Mouse (Mus musculus): ENCODE measurements around the gene Rab1a. TPM values are rescaled to one million over a fixed set of nuclear protein-coding genes. Genes with fewer than 3 reads are reported as not detected.

Rab1a gene
- polyA plus RNA-seq, 1 experiment from 2014 or later, result 230 TPM

DNA sequence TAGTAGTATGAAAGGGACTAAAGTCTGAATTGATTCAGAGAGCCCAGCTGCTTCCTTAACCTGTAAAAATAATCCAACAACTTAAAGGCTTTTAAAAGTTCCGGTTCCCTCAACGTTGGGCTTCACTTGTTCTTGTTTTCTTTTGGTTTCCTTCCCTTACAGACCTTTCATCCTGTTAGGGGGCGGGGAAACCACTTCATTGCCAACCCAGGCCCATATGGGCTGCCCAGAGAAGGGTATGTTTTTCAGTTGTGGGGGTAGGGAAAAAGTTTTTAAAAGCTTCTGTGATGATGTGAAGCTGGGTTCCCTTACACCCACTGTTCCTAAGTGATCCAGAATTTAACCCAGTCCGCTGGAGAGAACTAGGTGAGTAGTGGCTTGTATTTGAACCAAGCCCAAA is 47.0 kb downstream of the Rab1a start:
- peaks cover 15% of the 10 kb centered on the region for H3K4me1 ChIP-seq (ENCODE audit: control insufficient read depth, insufficient read depth, low read length)
- no peak for ATAC-seq
- peaks cover 17% of the 10 kb centered on the region; the same call in 1 of the 2 replicates for H3K36me3 ChIP-seq (ENCODE audit: control insufficient read depth, insufficient read depth, low read length)
- no peak for DNase-seq (ENCODE audit: low spot score)
- peak overlapping the region; percentile 94 for H3K9ac ChIP-seq (ENCODE audit: low read length)
- H3K27ac ChIP-seq (ENCODE audit: low read depth, low read length), result peak overlapping the region; percentile 82; the same call in 1 of the 2 replicates
- H3K27me3 ChIP-seq (replicated peaks; ENCODE audit: control insufficient read depth, insufficient read depth, low read length), result no peaks in the 10 kb centered on the region
- peak overlapping the region; percentile 94 for H3K4me3 ChIP-seq (ENCODE audit: low read depth, low read length)
- 7% methylated on average over 4 of the region's 4 CpGs for WGBS
- no peaks in the 10 kb centered on the region for H3K9me3 ChIP-seq (replicated peaks; ENCODE audit: control insufficient read depth, low read length)
- H3K4me2 ChIP-seq (ENCODE audit: low read length), result peak overlapping the region; percentile 91

DNA sequence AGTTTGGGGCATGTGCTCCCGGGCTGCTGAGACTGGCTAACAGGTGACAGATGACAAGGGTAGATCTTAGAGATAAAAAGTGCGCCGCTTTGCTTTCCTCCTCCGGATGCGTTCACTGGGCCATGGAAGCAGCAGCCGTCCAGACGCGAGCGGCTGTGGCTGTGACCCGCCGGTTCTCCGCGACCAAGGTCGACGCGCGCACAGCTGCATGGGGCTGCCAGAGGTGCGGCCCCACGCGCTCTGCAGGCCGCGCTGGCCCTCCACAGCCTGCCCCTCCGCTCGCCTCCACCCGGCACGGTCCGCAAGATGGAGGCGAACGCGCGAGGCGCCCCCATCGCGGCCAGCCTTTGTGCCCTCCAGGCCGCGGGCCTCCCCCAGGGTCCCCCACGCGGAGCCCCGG is 47.6 kb downstream of the Rab1a start:
- peak overlapping the region; percentile 91 for H3K4me2 ChIP-seq (ENCODE audit: low read length)
- peak overlapping the region; percentile 94 for H3K4me3 ChIP-seq (ENCODE audit: low read depth, low read length)
- H3K9ac ChIP-seq (ENCODE audit: low read length), result peak overlapping the region; percentile 94
- peak; percentile 37 for DNase-seq (ENCODE audit: low spot score)
- H3K36me3 ChIP-seq (ENCODE audit: control insufficient read depth, insufficient read depth, low read length), result peaks cover 17% of the 10 kb centered on the region; the same call in 1 of the 2 replicates
- no peaks in the 10 kb centered on the region for H3K9me3 ChIP-seq (replicated peaks; ENCODE audit: control insufficient read depth, low read length)
- peaks cover 15% of the 10 kb centered on the region for H3K4me1 ChIP-seq (ENCODE audit: control insufficient read depth, insufficient read depth, low read length)
- under 1% methylated on average over 29 of the region's 39 CpGs for WGBS
- peak; percentile 72 for ATAC-seq
- peak overlapping the region; percentile 82 for H3K27ac ChIP-seq (ENCODE audit: low read depth, low read length)
- H3K27me3 ChIP-seq (replicated peaks; ENCODE audit: control insufficient read depth, insufficient read depth, low read length), result no peaks in the 10 kb centered on the region

DNA sequence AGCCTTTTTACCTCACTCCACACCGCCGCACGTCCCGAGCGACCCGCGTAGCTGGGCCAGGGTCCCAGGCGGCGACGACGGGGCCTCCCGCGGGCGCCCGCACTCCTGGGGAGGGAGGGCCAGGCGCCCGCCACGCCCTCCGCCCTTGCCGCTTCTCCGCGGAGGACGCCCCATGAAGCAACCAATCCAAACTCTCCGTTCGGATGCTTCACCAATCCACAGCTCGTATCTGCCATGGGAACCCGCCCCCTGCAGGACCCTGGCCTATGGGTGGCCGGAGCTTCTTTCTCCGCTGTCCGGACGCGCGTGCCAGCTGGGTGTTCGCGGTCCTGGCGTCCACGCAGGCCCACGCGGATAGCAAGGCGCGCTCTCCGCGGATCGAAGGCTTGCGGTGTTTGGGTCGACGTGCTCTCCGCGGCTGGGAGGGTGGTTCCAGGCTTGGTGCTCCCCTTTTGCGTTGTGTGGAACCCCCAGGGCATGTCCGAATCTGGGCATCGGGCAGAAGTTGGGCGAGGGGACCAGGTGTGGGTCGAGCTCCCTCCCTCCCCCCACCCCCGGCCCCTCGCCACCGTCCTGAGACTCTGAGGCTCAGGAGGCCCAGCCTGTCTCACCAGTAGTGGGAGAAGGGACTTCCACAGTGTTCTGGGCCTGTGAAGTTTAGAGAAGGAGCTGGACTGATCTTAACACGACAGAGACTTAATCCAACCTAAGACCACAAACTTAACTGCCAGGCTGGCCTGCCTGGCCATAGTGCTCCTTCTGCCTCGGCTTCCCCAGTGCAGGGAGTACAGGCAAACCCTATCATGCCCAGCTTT is 48.3 kb downstream of the Rab1a start, which contains the start of gene Cep68:
Cep68 (minus strand) TSS at position 134 of the 815 bp plus-strand sequence.
- Histone ChIP-seq H3K9me3 (replicated peaks; ENCODE audit: control insufficient read depth, low read length) (no peaks in the 10 kb centered on the region), H3K9ac (ENCODE audit: low read length) (peak within 1 kb of the TSS; percentile 94), H3K27me3 (replicated peaks; ENCODE audit: control insufficient read depth, insufficient read depth, low read length) (no peaks in the 10 kb centered on the region), H3K4me2 (ENCODE audit: low read length) (peak within 1 kb of the TSS; percentile 91), H3K36me3 (ENCODE audit: control insufficient read depth, insufficient read depth, low read length) (peaks cover 12% of the 10 kb centered on the region; the same call in 1 of the 2 replicates), H3K4me1 (ENCODE audit: control insufficient read depth, insufficient read depth, low read length) (peaks cover 15% of the 10 kb centered on the region), H3K4me3 (ENCODE audit: low read depth, low read length) (peak within 1 kb of the TSS; percentile 94), H3K27ac (ENCODE audit: low read depth, low read length) (peak within 1 kb of the TSS; percentile 82)
- DNase-seq (ENCODE audit: low spot score) (peak; percentile 98), ATAC-seq (peak; percentile 99)
- WGBS, result 0% methylated on average over 53 of the region's 59 CpGs

DNA sequence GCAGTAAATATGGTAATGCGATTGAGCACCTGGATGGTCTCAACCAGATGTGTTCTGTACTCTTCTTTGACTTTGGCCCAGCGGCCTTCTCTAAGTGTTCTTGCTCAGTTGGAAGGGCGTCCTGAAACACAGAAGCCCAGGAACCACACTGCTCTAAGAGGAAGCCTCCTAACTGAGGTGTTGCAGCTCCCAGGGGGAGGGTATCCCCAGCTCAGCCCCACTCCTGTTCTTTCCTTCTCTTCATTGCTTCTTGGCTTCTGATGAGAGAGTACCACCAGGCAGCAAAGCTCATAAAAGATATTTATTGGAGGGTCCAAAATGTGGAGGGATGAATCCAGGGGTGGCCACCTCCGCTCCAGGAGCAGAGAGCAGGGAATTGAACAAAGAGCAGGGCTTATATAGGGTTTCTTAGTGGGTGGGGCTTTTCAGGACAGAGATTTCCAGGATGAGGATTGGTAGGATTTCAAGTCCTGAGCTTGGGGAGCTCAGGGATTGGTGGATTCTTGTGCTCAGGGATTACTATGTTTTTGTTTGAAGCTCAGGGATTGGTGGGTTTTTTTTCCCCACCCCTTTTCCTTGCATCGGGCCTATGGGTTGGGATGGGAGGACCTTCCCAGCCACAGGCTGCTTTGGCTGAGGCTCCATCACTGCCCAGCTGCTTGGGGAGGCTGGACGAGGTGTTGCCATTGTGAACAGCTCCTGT is 49.4 kb downstream of the Rab1a start:
- Histone ChIP-seq H3K4me1 (ENCODE audit: control insufficient read depth, insufficient read depth, low read length) (peaks cover 15% of the 10 kb centered on the region), H3K27me3 (replicated peaks; ENCODE audit: control insufficient read depth, insufficient read depth, low read length) (no peaks in the 10 kb centered on the region), H3K27ac (ENCODE audit: low read depth, low read length) (no peak overlapping the region), H3K4me2 (ENCODE audit: low read length) (no peak overlapping the region), H3K9me3 (replicated peaks; ENCODE audit: control insufficient read depth, low read length) (no peaks in the 10 kb centered on the region), H3K4me3 (ENCODE audit: low read depth, low read length) (no peak overlapping the region), H3K9ac (ENCODE audit: low read length) (no peak overlapping the region), H3K36me3 (ENCODE audit: control insufficient read depth, insufficient read depth, low read length) (0 out of 2 replicates have a peak, but pooled peaks cover 7% of the 10 kb centered on the region)
- 91% methylated on average over 6 of the region's 6 CpGs for WGBS
- ATAC-seq (no peak), DNase-seq (ENCODE audit: low spot score) (no peak)

DNA sequence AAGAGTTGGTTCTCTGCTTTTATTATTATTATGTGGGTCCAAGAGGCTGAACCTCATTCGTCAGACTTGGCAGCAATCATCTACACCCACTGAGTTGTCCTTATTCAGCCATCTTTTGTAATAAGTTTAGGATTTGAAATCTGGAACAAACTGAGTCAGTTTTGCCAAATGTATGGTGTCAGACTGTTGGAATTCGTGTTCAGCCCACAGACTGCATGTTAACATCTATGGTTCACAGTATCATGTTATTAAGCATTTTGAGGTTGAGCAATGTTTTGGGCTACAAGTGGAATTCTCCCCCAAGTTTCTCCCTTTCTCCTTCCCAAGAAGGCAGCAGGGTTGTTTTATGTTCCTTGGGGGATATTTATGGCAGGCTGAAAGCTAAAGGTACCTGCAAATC is 51.9 kb downstream of the Rab1a start:
- Histone ChIP-seq H3K27me3 (replicated peaks; ENCODE audit: control insufficient read depth, insufficient read depth, low read length) (no peaks in the 10 kb centered on the region), H3K36me3 (ENCODE audit: control insufficient read depth, insufficient read depth, low read length) (no peaks in the 10 kb centered on the region), H3K4me3 (ENCODE audit: low read depth, low read length) (no peak overlapping the region), H3K27ac (ENCODE audit: low read depth, low read length) (no peak overlapping the region), H3K9ac (ENCODE audit: low read length) (no peak overlapping the region), H3K4me2 (ENCODE audit: low read length) (no peak overlapping the region), H3K4me1 (ENCODE audit: control insufficient read depth, insufficient read depth, low read length) (peaks cover 4% of the 10 kb centered on the region; the same call in 1 of the 2 replicates), H3K9me3 (replicated peaks; ENCODE audit: control insufficient read depth, low read length) (no peaks in the 10 kb centered on the region)
- 68% methylated on average over 2 of the region's 2 CpGs for WGBS
- DNase-seq (ENCODE audit: low spot score) (no peak), ATAC-seq (no peak)

DNA sequence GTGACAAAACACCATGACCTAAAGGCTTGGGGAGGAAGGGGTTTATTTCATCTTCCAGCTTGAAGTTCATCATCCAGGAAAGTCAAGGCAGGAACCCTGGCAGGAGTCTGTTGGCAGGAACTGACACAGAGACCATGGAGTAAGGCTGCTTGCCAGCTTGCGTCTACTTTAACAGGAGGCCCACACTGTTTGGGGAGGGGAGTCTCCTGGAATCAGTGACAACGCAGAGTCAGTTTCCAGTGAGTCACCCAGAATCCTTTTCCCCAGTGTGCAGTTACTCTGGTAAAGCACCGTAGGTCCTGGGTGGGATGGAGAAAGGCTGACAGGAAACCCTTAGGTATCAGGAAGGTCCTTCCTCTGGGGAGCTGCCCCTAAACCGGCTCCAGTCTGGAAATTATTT is 53.6 kb downstream of the Rab1a start:
- ATAC-seq, result no peak
- WGBS, result 87% methylated on average over 4 of the region's 4 CpGs

DNA sequence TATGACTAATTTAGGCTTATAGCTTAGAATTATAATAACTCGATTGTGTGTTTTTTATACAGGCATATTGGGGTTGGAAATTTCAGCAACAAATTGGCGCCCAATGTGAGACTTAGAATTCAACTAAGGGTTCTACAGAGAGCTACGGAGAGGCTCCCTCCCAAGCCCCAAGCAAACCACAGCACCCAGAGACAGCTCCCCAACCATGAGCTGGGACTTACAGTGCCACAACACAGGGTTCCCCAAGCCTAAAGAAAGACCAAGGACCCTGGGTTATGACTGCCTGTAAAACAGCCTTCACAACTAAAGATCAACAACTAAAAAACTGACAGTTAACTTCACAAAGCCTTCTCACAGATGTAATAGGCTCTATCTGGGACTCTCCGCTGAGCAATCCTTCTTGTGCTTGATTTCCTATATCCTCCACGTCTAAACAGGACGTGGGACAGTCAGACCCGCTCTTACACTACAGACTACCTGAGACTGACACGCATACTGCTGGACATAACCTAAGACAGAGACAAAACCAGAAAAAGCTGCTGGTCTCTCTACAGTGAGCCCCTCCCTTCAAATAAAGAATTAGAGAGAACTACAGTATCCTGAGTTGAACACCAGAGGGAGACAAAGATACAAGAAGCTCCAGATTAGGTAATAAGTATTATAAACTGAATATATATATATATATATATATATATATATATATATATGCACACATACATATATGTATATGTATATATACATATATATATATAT is 61.6 kb downstream of the Rab1a start:
- H3K4me1 ChIP-seq (ENCODE audit: control insufficient read depth, insufficient read depth, low read length), result no peaks in the 10 kb centered on the region
- no peak overlapping the region for H3K9ac ChIP-seq (ENCODE audit: low read length)
- no peaks in the 10 kb centered on the region for H3K36me3 ChIP-seq (ENCODE audit: control insufficient read depth, insufficient read depth, low read length)
- H3K4me2 ChIP-seq (ENCODE audit: low read length), result no peak overlapping the region
- no peaks in the 10 kb centered on the region for H3K9me3 ChIP-seq (replicated peaks; ENCODE audit: control insufficient read depth, low read length)
- H3K27me3 ChIP-seq (replicated peaks; ENCODE audit: control insufficient read depth, insufficient read depth, low read length), result no peaks in the 10 kb centered on the region
- DNase-seq (ENCODE audit: low spot score) (peak; percentile 73), ATAC-seq (peak; percentile 71)
- 55% methylated on average over 8 of the region's 8 CpGs for WGBS
- no peak overlapping the region for H3K27ac ChIP-seq (ENCODE audit: low read depth, low read length)
- H3K4me3 ChIP-seq (ENCODE audit: low read depth, low read length), result no peak overlapping the region

More for the DNA sequence above, 53.6 kb downstream of the Rab1a start:
- no peak overlapping the region for H3K27ac ChIP-seq (ENCODE audit: low read depth, low read length)
- H3K9me3 ChIP-seq (replicated peaks; ENCODE audit: control insufficient read depth, low read length), result no peaks in the 10 kb centered on the region
- no peak for DNase-seq (ENCODE audit: low spot score)
- H3K36me3 ChIP-seq (ENCODE audit: control insufficient read depth, insufficient read depth, low read length), result no peaks in the 10 kb centered on the region
- H3K27me3 ChIP-seq (replicated peaks; ENCODE audit: control insufficient read depth, insufficient read depth, low read length), result no peaks in the 10 kb centered on the region
- no peak overlapping the region for H3K4me2 ChIP-seq (ENCODE audit: low read length)
- H3K9ac ChIP-seq (ENCODE audit: low read length), result no peak overlapping the region
- H3K4me3 ChIP-seq (ENCODE audit: low read depth, low read length), result no peak overlapping the region
- H3K4me1 ChIP-seq (ENCODE audit: control insufficient read depth, insufficient read depth, low read length), result no peaks in the 10 kb centered on the region

DNA sequence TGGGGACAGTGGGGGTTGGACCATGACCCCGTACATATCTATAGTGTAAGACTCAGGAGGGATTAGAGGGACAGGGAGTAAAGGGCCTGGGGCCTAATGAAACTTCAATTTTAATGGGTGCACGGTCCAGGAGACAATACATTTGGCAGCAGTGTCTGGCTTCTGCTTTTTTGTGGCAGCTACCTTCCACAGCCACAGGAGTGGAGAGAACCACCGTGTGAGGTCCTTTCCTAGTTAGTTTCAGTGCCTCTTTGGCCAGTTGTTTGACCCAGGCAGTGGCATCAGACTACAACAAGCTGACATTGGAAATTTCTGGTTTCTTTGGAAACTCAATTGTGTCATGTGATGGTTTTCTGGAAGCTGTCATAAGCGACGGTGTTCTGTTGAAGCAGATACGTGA is 68.7 kb downstream of the Rab1a start:
- Histone ChIP-seq H3K4me1 (ENCODE audit: control insufficient read depth, insufficient read depth, low read length) (no peaks in the 10 kb centered on the region), H3K4me2 (ENCODE audit: low read length) (no peak overlapping the region), H3K9me3 (replicated peaks; ENCODE audit: control insufficient read depth, low read length) (no peaks in the 10 kb centered on the region), H3K27me3 (replicated peaks; ENCODE audit: control insufficient read depth, insufficient read depth, low read length) (no peaks in the 10 kb centered on the region), H3K4me3 (ENCODE audit: low read depth, low read length) (no peak overlapping the region), H3K9ac (ENCODE audit: low read length) (no peak overlapping the region), H3K36me3 (ENCODE audit: control insufficient read depth, insufficient read depth, low read length) (no peaks in the 10 kb centered on the region), H3K27ac (ENCODE audit: low read depth, low read length) (no peak overlapping the region)
- DNase-seq (ENCODE audit: low spot score) (no peak), ATAC-seq (no peak)
- 78% methylated on average over 6 of the region's 6 CpGs for WGBS
